Mouse (Mus musculus) heart, adult 11 months (tissue): Measurements from ENCODE around the gene Adam12.
A peak's percentile ranks its signal among the peaks of the same experiment; 100 is the strongest.

ENCODE experiments used
- DNase-seq: peaks from one replicate; pipeline ENCODE4 v3.0.0; 2022

Adam12 gene

GRCm38 (mm10) chr7:134224741-134225612, 7.0 kb downstream of the Adam12 start:
- peak; percentile 97 for DNase-seq

DNA sequence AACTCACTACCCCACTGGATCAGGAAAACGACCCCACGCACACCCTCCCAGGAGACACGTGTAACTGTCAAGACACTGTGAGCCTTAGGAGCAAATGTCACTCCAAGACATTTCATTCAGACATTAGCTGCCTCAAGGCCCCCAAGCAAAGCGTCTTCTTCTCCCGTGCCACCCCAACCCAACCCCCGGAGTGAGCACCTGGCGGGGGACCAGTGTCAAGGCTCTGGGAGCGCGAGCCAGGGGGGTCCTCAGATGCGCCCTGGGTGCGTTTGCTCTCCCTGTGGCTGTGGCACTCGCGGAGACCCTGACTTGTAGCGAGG, 7.6 kb downstream of the Adam12 start:
- peak; percentile 93 for DNase-seq

- peak; percentile 89 for DNase-seq
Observed at GRCm38 (mm10) chr7:134223444-134224161, 8.3 kb downstream of the Adam12 start.

GRCm38 (mm10) chr7:134207956-134208355, 24.0 kb downstream of the Adam12 start:
- peak; percentile 96 for DNase-seq

- DNase-seq: peak; percentile 90
Observed at GRCm38 (mm10) chr7:134193089-134193488, 38.9 kb downstream of the Adam12 start.

GRCm38 (mm10) chr7:134190101-134190500, 41.8 kb downstream of the Adam12 start:
- no peak for DNase-seq

- no peak for DNase-seq
Observed at GRCm38 (mm10) chr7:134188565-134188964, 43.4 kb downstream of the Adam12 start.

DNA sequence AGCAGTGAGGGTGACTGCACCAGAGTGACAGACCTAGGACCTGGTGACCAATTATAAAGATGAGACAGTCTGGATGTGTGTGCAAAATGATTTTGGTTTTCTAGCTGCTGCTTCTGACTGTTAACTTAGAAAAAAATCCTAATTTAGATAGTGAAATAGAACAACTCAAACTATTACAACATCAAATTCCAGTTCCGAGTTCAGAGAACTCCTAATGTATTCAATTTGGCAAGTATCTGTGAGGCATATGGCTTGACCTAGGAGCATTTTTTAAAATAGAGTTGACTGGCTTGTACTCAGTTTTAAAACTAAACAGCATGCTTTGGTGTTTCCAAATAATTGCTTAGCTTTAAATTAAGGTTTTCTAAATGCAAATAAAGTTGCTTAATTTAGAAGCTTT, 44.0 kb downstream of the Adam12 start:
- no peak for DNase-seq

- no peak for DNase-seq
Observed at GRCm38 (mm10) chr7:134186497-134186896, 45.4 kb downstream of the Adam12 start.

DNA sequence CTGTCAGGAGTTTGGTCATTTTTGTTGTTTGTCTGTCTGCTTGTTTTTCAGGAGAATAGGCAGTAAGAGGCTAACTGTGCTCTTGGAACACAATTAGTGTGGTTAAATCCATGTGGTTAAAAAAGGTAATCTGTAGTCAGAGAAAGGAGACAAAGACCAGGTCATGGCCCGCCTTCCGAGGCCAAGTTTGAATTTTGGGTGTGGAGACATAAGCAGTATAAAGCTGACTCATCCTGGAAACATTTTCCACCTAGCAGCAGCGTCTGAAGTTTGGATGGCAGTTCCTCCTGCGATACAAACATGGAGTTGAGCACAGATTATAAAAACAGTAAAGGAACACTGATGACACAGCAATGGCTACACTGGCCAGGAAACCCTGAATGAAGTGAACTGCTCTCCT, 46.2 kb downstream of the Adam12 start:
- DNase-seq: no peak

DNA sequence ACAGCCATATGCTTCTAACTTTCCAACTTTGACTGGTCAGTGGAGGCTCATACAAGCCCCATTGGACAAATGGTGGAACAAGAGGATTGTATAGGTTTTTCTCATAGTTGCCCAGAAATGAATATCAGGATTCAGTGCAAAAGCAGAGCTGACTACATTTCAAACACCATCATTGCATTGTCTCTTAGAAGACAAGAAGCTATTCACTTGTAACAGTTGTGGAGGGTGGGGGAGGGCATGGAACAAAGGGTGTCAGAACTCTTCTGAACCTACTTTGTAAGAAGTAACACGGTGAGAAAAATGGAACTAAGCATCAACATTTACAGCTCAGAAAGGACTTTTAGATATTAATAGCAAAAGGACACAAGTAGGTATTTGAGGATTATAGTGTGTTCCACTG, 50.2 kb downstream of the Adam12 start:
- no peak for DNase-seq

- DNase-seq: no peak
Observed at GRCm38 (mm10) chr7:134181056-134181455, 50.9 kb downstream of the Adam12 start.

- DNase-seq: peak; percentile 91
Observed at GRCm38 (mm10) chr7:134177051-134177450, 54.9 kb downstream of the Adam12 start.

DNA sequence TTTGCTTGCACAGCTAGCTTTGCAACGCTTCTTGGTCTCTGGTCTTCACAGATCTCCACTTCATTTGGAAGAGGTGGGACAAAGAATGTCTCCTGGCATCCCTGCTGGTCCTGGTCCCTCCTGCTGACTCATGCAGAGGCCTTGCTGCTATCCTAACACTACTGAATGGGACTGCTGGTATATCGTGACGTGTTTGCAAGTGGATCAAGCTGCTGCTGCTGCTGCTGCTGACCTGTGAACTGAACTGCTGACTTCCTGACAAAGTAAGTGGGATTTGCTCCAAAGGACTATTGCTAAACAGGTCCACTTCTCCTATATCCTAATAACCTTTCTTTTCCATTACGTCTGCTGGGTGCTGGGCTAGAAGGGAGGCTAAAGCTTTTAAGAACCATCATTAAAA, 56.7 kb downstream of the Adam12 start:
- no peak for DNase-seq

- DNase-seq: no peak
Observed at GRCm38 (mm10) chr7:134173442-134174090, 58.4 kb downstream of the Adam12 start.

- no peak for DNase-seq
Observed at GRCm38 (mm10) chr7:134170180-134170910, 61.6 kb downstream of the Adam12 start.

GRCm38 (mm10) chr7:134169780-134170179, 62.2 kb downstream of the Adam12 start:
- no peak for DNase-seq

- peak; percentile 92 for DNase-seq
Observed at GRCm38 (mm10) chr7:134167586-134167985, 64.4 kb downstream of the Adam12 start.

DNA sequence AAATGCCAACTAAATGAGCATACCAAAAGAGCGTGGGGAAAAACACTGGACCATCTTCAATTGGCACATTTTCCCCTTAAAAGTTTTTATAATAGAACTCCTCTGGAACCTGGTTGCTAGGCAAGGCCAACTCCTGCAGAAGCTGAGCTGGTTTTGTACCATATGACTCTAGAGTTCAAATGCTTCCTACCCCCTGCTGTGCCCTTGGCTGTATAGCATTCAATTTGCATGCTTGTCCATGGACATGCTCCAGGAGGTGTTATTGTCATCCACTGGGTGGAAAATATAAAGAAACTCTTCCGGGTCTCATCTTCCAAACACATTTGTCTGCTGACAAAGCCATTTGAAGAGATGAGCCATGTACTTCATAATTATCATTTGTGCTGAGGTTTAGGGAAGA, 68.2 kb downstream of the Adam12 start:
- no peak for DNase-seq

- no peak for DNase-seq
Observed at GRCm38 (mm10) chr7:134162886-134163285, 69.1 kb downstream of the Adam12 start.

DNA sequence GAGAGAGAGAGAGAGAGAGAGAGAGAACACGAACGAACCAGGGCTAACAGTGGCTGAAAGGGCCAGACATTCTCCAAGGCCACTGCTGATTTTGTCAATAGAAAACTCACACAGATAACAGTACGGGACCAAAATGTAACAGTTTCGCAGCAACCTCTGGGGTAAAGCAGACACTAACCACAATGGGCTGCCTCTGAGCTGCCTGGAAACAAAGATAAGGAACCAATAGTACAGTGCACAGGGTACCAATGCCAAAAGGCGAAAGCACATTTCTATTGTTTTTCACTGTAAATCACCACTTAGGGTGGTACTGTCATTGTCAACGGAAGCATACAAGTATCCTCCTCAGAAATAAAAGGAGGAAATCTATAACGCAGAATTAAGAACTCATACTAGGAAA, 72.3 kb downstream of the Adam12 start:
- DNase-seq: no peak

DNA sequence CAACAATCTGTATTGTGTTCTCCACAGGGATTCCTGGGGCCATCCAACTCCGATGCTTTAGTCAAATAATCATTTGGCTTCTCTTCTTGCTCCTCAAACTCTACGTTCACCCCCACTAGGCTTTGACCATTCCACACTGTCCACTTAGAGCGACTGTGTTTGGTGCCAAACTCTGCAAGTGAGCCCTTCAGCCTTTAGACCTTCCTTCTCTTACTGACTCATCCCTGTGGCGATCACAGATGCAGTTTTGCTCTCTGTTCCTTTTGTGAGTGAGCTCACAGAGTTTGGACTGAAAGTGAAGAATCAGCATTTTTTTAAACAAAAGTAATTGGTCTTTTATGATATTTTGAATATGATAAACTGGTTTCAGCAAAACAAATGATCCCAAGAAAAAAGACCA, 80.6 kb downstream of the Adam12 start:
- peak; percentile 89 for DNase-seq

GRCm38 (mm10) chr7:134150305-134150704, 81.6 kb downstream of the Adam12 start:
- peak; percentile 86 for DNase-seq
